ENCODE assay signal across 8 mouse cellular contexts in genomic region chr9:45417245-45417644, GRCm38 (mm10). TPM values are rescaled to one million over a fixed set of nuclear protein-coding genes. Genes with fewer than 3 reads are reported as not detected.
DNase-seq lines count a peak whose midpoint lies in the region; ATAC-seq lines count a peak whose summit lies in the region.

No protein-coding gene starts in this region.

- no peak overlapping the region for H3K4me2 ChIP-seq in forebrain, embryonic 11.5 days (ENCODE audit: low read depth, low read length, severe bottlenecking)
- no peak overlapping the region for H3K4me2 ChIP-seq in forebrain, embryonic 16.5 days (ENCODE audit: low read length)
- H3K4me2 ChIP-seq in intestine, embryonic 14.5 days (ENCODE audit: low read length), result peak overlapping the region; percentile 30
- peak overlapping the region; percentile 43 for H3K4me2 ChIP-seq in liver, embryonic 13.5 days

- no peaks in the 10 kb centered on the region for H3K9me3 ChIP-seq in forebrain, embryonic 11.5 days (ENCODE audit: control insufficient read depth, low read length)
- no peaks in the 10 kb centered on the region for H3K9me3 ChIP-seq in forebrain, embryonic 16.5 days (ENCODE audit: control insufficient read depth, low read length)
- no peaks in the 10 kb centered on the region for H3K9me3 ChIP-seq in embryonic facial prominence, embryonic 10.5 days
- no peaks in the 10 kb centered on the region for H3K9me3 ChIP-seq in intestine, embryonic 14.5 days (ENCODE audit: control insufficient read depth, low read length)
- no peaks in the 10 kb centered on the region for H3K9me3 ChIP-seq in liver, embryonic 13.5 days (replicated peaks)

- no peak overlapping the region for H3K4me3 ChIP-seq in forebrain, embryonic 11.5 days (ENCODE audit: low read depth, low read length)
- H3K4me3 ChIP-seq in forebrain, embryonic 16.5 days (replicated peaks; ENCODE audit: low read length), result no peak overlapping the region
- H3K4me3 ChIP-seq in embryonic facial prominence, embryonic 10.5 days, result no peak overlapping the region
- H3K4me3 ChIP-seq in intestine, embryonic 14.5 days (ENCODE audit: low read depth, low read length), result no peak overlapping the region
- H3K4me3 ChIP-seq in liver, embryonic 13.5 days (replicated peaks), result peak overlapping the region; percentile 29

- ATAC-seq in forebrain, embryonic 11.5 days (replicated peaks; ENCODE audit: low FRiP score), result no peak
- ATAC-seq in forebrain, embryonic 16.5 days, result no peak; the same call in 1 of the 2 replicates
- peak; percentile 49; the same call in 1 of the 2 replicates for ATAC-seq in intestine, embryonic 14.5 days (replicated peaks; ENCODE audit: low FRiP score, low TSS enrichment, low read depth)
- ATAC-seq in liver, embryonic 13.5 days (ENCODE audit: low read depth), result no peak

- H3K9ac ChIP-seq in forebrain, embryonic 11.5 days (ENCODE audit: low read length), result no peak overlapping the region
- H3K9ac ChIP-seq in forebrain, embryonic 16.5 days (replicated peaks; ENCODE audit: low read depth, low read length), result no peak overlapping the region
- no peak overlapping the region for H3K9ac ChIP-seq in intestine, embryonic 14.5 days (ENCODE audit: low read length)
- no peak overlapping the region for H3K9ac ChIP-seq in liver, embryonic 13.5 days

- 33% methylated on average over 8 of the region's 8 CpGs for WGBS in forebrain, embryonic 11.5 days
- WGBS in forebrain, embryonic 16.5 days, result 31% methylated on average over 8 of the region's 8 CpGs
- 32% methylated on average over 8 of the region's 8 CpGs for WGBS in embryonic facial prominence, embryonic 10.5 days
- 22% methylated on average over 8 of the region's 8 CpGs for WGBS in intestine, embryonic 14.5 days
- 9% methylated on average over 8 of the region's 8 CpGs for WGBS in liver, embryonic 13.5 days (ENCODE audit: insufficient replicate concordance)

- DNase-seq in forebrain, embryonic 11.5 days (ENCODE audit: low spot score), result peak; percentile 69
- DNase-seq in urinary bladder, postnatal 36 days (ENCODE audit: low spot score in 2 of 2), result peak; percentile 26 to 48
- DNase-seq in urinary bladder, adult 2 months (ENCODE audit: low spot score), result no peak
- peak; percentile 48 for DNase-seq in embryonic facial prominence, embryonic 10.5 days (ENCODE audit: low spot score)
- peak; percentile 79 for DNase-seq in intestine, embryonic 14.5 days (ENCODE audit: low spot score)
- DNase-seq in liver, embryonic 13.5 days, result no peak
- peak; percentile 44 for DNase-seq in right cerebral cortex, postnatal 4 days

- H3K4me1 ChIP-seq in forebrain, embryonic 11.5 days (replicated peaks; ENCODE audit: control insufficient read depth, insufficient read depth, low read length), result no peaks in the 10 kb centered on the region
- H3K4me1 ChIP-seq in forebrain, embryonic 16.5 days (replicated peaks; ENCODE audit: control insufficient read depth, insufficient read depth, low read length), result peaks cover under 1% of the 10 kb centered on the region; the same call in 1 of the 2 replicates
- peaks cover under 1% of the 10 kb centered on the region for H3K4me1 ChIP-seq in embryonic facial prominence, embryonic 10.5 days
- no peaks in the 10 kb centered on the region for H3K4me1 ChIP-seq in intestine, embryonic 14.5 days (replicated peaks; ENCODE audit: control insufficient read depth, insufficient read depth, low read length)
- H3K4me1 ChIP-seq in liver, embryonic 13.5 days (replicated peaks), result 0 out of 2 replicates have a peak, but pooled peaks cover 3% of the 10 kb centered on the region

- H3K36me3 ChIP-seq in forebrain, embryonic 11.5 days (ENCODE audit: control insufficient read depth, insufficient read depth, low read length), result no peaks in the 10 kb centered on the region
- no peaks in the 10 kb centered on the region for H3K36me3 ChIP-seq in forebrain, embryonic 16.5 days (ENCODE audit: control insufficient read depth, insufficient read depth)
- no peaks in the 10 kb centered on the region for H3K36me3 ChIP-seq in embryonic facial prominence, embryonic 10.5 days (replicated peaks)
- no peaks in the 10 kb centered on the region for H3K36me3 ChIP-seq in intestine, embryonic 14.5 days (ENCODE audit: control insufficient read depth, insufficient read depth, low read length)
- H3K36me3 ChIP-seq in liver, embryonic 13.5 days, result no peaks in the 10 kb centered on the region

- no peaks in the 10 kb centered on the region for H3K27me3 ChIP-seq in forebrain, embryonic 11.5 days (ENCODE audit: control insufficient read depth, insufficient read depth, low read length)
- no peaks in the 10 kb centered on the region for H3K27me3 ChIP-seq in forebrain, embryonic 16.5 days (replicated peaks; ENCODE audit: control insufficient read depth, insufficient read depth, low read length)
- H3K27me3 ChIP-seq in embryonic facial prominence, embryonic 10.5 days (replicated peaks; ENCODE audit: low read depth, poor library complexity, severe bottlenecking), result peaks cover 16% of the 10 kb centered on the region
- no peaks in the 10 kb centered on the region for H3K27me3 ChIP-seq in intestine, embryonic 14.5 days (replicated peaks; ENCODE audit: control insufficient read depth, insufficient read depth, low read length)
- H3K27me3 ChIP-seq in liver, embryonic 13.5 days, result no peaks in the 10 kb centered on the region

- no peak overlapping the region for H3K27ac ChIP-seq in forebrain, embryonic 11.5 days (ENCODE audit: low read depth, low read length)
- no peak overlapping the region for H3K27ac ChIP-seq in forebrain, embryonic 16.5 days (ENCODE audit: low read length)
- H3K27ac ChIP-seq in embryonic facial prominence, embryonic 10.5 days (replicated peaks), result no peak overlapping the region
- H3K27ac ChIP-seq in intestine, embryonic 14.5 days (ENCODE audit: low read depth), result no peak overlapping the region
- no peak overlapping the region for H3K27ac ChIP-seq in liver, embryonic 13.5 days

RNA-seq across cellular contexts. Expression of gene Dscaml1, which starts 9.2 kb away (rescaled TPM):
- polyA plus RNA-seq in forebrain, embryonic 11.5 days (2014; fragmentation: Nextera tagmentation; extraction: Ambion mirVana), result 3.4 and 5.4 TPM in 2 replicates
- 27.9 and 28.0 TPM in 2 replicates for polyA plus RNA-seq in forebrain, embryonic 16.5 days (2015; fragmentation: Nextera tagmentation; extraction: Ambion mirVana)
- 0.07 and 0.13 TPM in 2 replicates for polyA plus RNA-seq in urinary bladder, adult 2 months (2012; rRNA removed)
- polyA plus RNA-seq in embryonic facial prominence, embryonic 10.5 days (2016; fragmentation: Nextera tagmentation; extraction: Ambion mirVana), result 0.50 and 0.67 TPM in 2 replicates
- polyA plus RNA-seq in intestine, embryonic 14.5 days (2014; fragmentation: Nextera tagmentation; extraction: Ambion mirVana), result 0.26 and 0.41 TPM in 2 replicates
- 0.02 TPM in 1 of 2 replicates, not detected in the other for polyA plus RNA-seq in liver, embryonic 13.5 days (2015; fragmentation: Nextera tagmentation; extraction: Ambion mirVana)

RNA-seq across cellular contexts. Expression of gene Fxyd2, which starts 17.8 kb away (rescaled TPM):
- 1.5 and 3.4 TPM in 2 replicates for polyA plus RNA-seq in forebrain, embryonic 11.5 days (2014; fragmentation: Nextera tagmentation; extraction: Ambion mirVana)
- polyA plus RNA-seq in forebrain, embryonic 16.5 days (2015; fragmentation: Nextera tagmentation; extraction: Ambion mirVana), result 6.6 and 8.7 TPM in 2 replicates
- polyA plus RNA-seq in urinary bladder, adult 2 months (2012; rRNA removed), result 10.5 and 16.5 TPM in 2 replicates
- polyA plus RNA-seq in embryonic facial prominence, embryonic 10.5 days (2016; fragmentation: Nextera tagmentation; extraction: Ambion mirVana), result 0.76 and 1.1 TPM in 2 replicates
- polyA plus RNA-seq in intestine, embryonic 14.5 days (2014; fragmentation: Nextera tagmentation; extraction: Ambion mirVana), result 2.4 and 5.2 TPM in 2 replicates
- 0.61 and 0.65 TPM in 2 replicates for polyA plus RNA-seq in liver, embryonic 13.5 days (2015; fragmentation: Nextera tagmentation; extraction: Ambion mirVana)

RNA-seq across cellular contexts. Expression of gene Fxyd6, which starts 47.3 kb away (rescaled TPM):
- 122 and 124 TPM in 2 replicates for polyA plus RNA-seq in forebrain, embryonic 11.5 days (2014; fragmentation: Nextera tagmentation; extraction: Ambion mirVana)
- 481 and 559 TPM in 2 replicates for polyA plus RNA-seq in forebrain, embryonic 16.5 days (2015; fragmentation: Nextera tagmentation; extraction: Ambion mirVana)
- polyA plus RNA-seq in urinary bladder, adult 2 months (2012; rRNA removed), result 36.8 and 40.3 TPM in 2 replicates
- polyA plus RNA-seq in embryonic facial prominence, embryonic 10.5 days (2016; fragmentation: Nextera tagmentation; extraction: Ambion mirVana), result 128 and 131 TPM in 2 replicates
- polyA plus RNA-seq in intestine, embryonic 14.5 days (2014; fragmentation: Nextera tagmentation; extraction: Ambion mirVana), result 67.3 and 76.0 TPM in 2 replicates
- 2.6 and 2.7 TPM in 2 replicates for polyA plus RNA-seq in liver, embryonic 13.5 days (2015; fragmentation: Nextera tagmentation; extraction: Ambion mirVana)

Comparison
In these comparisons a context has a peak if more than half of its experiments do, and no peak if none do; other contexts are left out.
1. DNase-seq: peak in forebrain, embryonic 11.5 days (single experiment), urinary bladder, postnatal 36 days (2 of 2), embryonic facial prominence, embryonic 10.5 days (single experiment), intestine, embryonic 14.5 days (single experiment) and right cerebral cortex, postnatal 4 days (single experiment); none in urinary bladder, adult 2 months (single experiment) and liver, embryonic 13.5 days (single experiment).
2. H3K4me2 ChIP-seq: peak in intestine, embryonic 14.5 days (single experiment) and liver, embryonic 13.5 days (single experiment); none in forebrain, embryonic 11.5 days (single experiment) and forebrain, embryonic 16.5 days (single experiment).
3. RNA of gene Fxyd6, which starts 47.3 kb away (polyA plus RNA-seq): 481 to 559 TPM in forebrain, embryonic 16.5 days, 128 to 131 TPM in embryonic facial prominence, embryonic 10.5 days, 122 to 124 TPM in forebrain, embryonic 11.5 days, 67.3 to 76.0 TPM in intestine, embryonic 14.5 days and 36.8 to 40.3 TPM in urinary bladder, adult 2 months; 2.6 to 2.7 TPM in liver, embryonic 13.5 days; every median in the first group is over 10 times any median in the second.